Comparison of ENCODE assay signal across 8 mouse cellular contexts in the genomic region with DNA sequence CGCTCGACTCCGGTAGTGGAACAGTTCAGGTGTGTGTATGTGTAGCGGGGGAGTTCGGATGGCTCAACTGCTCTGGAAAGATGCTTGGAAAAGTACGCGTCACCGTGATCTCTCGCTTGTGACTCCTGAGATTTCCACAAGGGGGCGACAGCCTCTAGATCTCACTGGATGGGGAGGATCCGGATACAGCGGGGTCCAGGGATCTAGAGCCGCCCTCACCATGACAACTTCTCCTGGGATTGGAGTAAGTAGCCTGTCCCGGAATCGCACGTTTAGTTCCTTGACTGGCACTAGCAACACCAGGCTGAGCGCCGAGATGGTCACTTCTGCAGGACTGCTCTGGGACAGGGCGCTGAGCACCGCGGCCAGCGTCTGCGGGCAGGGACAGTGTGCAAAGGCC. TPM values are rescaled to one million over a fixed set of nuclear protein-coding genes. Genes with fewer than 3 reads are reported as not detected.
DNase-seq lines count a peak whose midpoint lies in the region; ATAC-seq and TF ChIP-seq lines count a peak whose summit lies in the region.

No protein-coding gene starts in this region.

- H3K9ac ChIP-seq in forebrain, embryonic 13.5 days, result no peak overlapping the region
- H3K9ac ChIP-seq in lung, embryonic 14.5 days, result no peak overlapping the region

- 1% methylated on average over 23 of the region's 23 CpGs for WGBS in forebrain, embryonic 13.5 days
- WGBS in lung, embryonic 14.5 days, result under 1% methylated on average over 23 of the region's 23 CpGs

- peak; percentile 91 for TF ChIP-seq CTCF in lung, embryonic 14.5 days (IDR thresholded peaks at IDR 0.05; ENCODE audit: low read depth)

- DNase-seq in R1 (ENCODE audit: low read depth, low spot score), result peak; percentile 94
- peak; percentile 71 for DNase-seq in cerebellum, adult 11-12 months
- DNase-seq in heart, postnatal 14 days, result peak; percentile 81 to 88
- DNase-seq in kidney, postnatal 36 days, result peak; percentile 69 to 86
- peak; percentile 96 for DNase-seq in lung, embryonic 14.5 days
- DNase-seq in natural killer cell, adult 2 months (ENCODE audit: low spot score in 2 of 2), result no peak

- peak; percentile 39 for ATAC-seq in forebrain, embryonic 13.5 days
- peak; percentile 75 for ATAC-seq in lung, embryonic 14.5 days (ENCODE audit: insufficient read depth)
- peak; percentile 63 for ATAC-seq in neutrophil, adult 5-6 weeks (ENCODE audit: extremely low read depth, insufficient number of reproducible peaks, low FRiP score, poor library complexity, severe bottlenecking)

- intact Hi-C loops in heart, postnatal 14 days (cut with DNase I), result loop anchor here (1.0 to 2.0 kb wide), 2 partner anchors 17 to 50 kb away; a partner anchor contains a TSS

- no peaks in the 10 kb centered on the region for H3K9me3 ChIP-seq in forebrain, embryonic 13.5 days (replicated peaks)
- no peaks in the 10 kb centered on the region for H3K9me3 ChIP-seq in lung, embryonic 14.5 days (ENCODE audit: low read depth, low read length)

- peak overlapping the region; percentile 27 for H3K4me3 ChIP-seq in forebrain, embryonic 13.5 days
- H3K4me3 ChIP-seq in lung, embryonic 14.5 days (ENCODE audit: low read depth, low read length), result peak overlapping the region; percentile 27

- no peaks in the 10 kb centered on the region for H3K36me3 ChIP-seq in forebrain, embryonic 13.5 days (ENCODE audit: poor library complexity, severe bottlenecking)
- H3K36me3 ChIP-seq in lung, embryonic 14.5 days (ENCODE audit: insufficient read depth), result 0 out of 2 replicates have a peak, but pooled peaks cover 4% of the 10 kb centered on the region

- H3K4me1 ChIP-seq in forebrain, embryonic 13.5 days, result peaks cover 27% of the 10 kb centered on the region
- H3K4me1 ChIP-seq in lung, embryonic 14.5 days (ENCODE audit: insufficient read depth), result peaks cover 9% of the 10 kb centered on the region

- no peak overlapping the region for H3K27ac ChIP-seq in forebrain, embryonic 13.5 days
- no peak overlapping the region for H3K27ac ChIP-seq in lung, embryonic 14.5 days (ENCODE audit: low read depth)

- peak overlapping the region; percentile 54 for H3K4me2 ChIP-seq in forebrain, embryonic 13.5 days
- H3K4me2 ChIP-seq in lung, embryonic 14.5 days, result peak overlapping the region; percentile 62

- H3K27me3 ChIP-seq in forebrain, embryonic 13.5 days, result peaks cover 86% of the 10 kb centered on the region
- peaks cover 47% of the 10 kb centered on the region for H3K27me3 ChIP-seq in lung, embryonic 14.5 days (ENCODE audit: insufficient read depth, low read length)

RNA-seq across cellular contexts. Expression of a gene that starts 2.7 kb away (rescaled TPM):
- polyA plus RNA-seq in forebrain, embryonic 13.5 days (2015; fragmentation: Nextera tagmentation; extraction: Ambion mirVana), result 0.93 and 1.1 TPM in 2 replicates
- total RNA-seq in heart, postnatal 14 days (2021), result 10 to 100 TPM; 45.5 to 66.9 TPM
- polyA plus RNA-seq in lung, embryonic 14.5 days (2014; fragmentation: Nextera tagmentation; extraction: Ambion mirVana), result 0.09 and 0.27 TPM in 2 replicates
- total RNA-seq in neutrophil, adult 5-6 weeks (2017), result 2.5 and 3.0 TPM in 2 replicates

RNA-seq across cellular contexts. Expression of a gene that starts 12.2 kb away (rescaled TPM):
- polyA plus RNA-seq in forebrain, embryonic 13.5 days (2015; fragmentation: Nextera tagmentation; extraction: Ambion mirVana), result 24.3 and 25.8 TPM in 2 replicates
- 10 to 100 TPM; 17.0 to 17.9 TPM for total RNA-seq in heart, postnatal 14 days (2021)
- polyA plus RNA-seq in lung, embryonic 14.5 days (2014; fragmentation: Nextera tagmentation; extraction: Ambion mirVana), result 45.8 and 48.7 TPM in 2 replicates
- not detected in 2 replicates for total RNA-seq in neutrophil, adult 5-6 weeks (2017)

RNA-seq across cellular contexts. Expression of a gene that starts 12.7 kb away (rescaled TPM):
- 15.7 and 16.7 TPM in 2 replicates for polyA plus RNA-seq in forebrain, embryonic 13.5 days (2015; fragmentation: Nextera tagmentation; extraction: Ambion mirVana)
- 1 to 10 TPM; 2.9 to 3.8 TPM for total RNA-seq in heart, postnatal 14 days (2021)
- 2.9 and 4.4 TPM in 2 replicates for polyA plus RNA-seq in lung, embryonic 14.5 days (2014; fragmentation: Nextera tagmentation; extraction: Ambion mirVana)
- total RNA-seq in neutrophil, adult 5-6 weeks (2017), result 246 and 273 TPM in 2 replicates

RNA-seq across cellular contexts. Expression of a gene that starts 17.8 kb away (rescaled TPM):
- polyA plus RNA-seq in forebrain, embryonic 13.5 days (2015; fragmentation: Nextera tagmentation; extraction: Ambion mirVana), result 150 and 155 TPM in 2 replicates
- total RNA-seq in heart, postnatal 14 days (2021), result 10 to 100 TPM; 36.1 to 43.4 TPM
- 81.4 and 92.4 TPM in 2 replicates for polyA plus RNA-seq in lung, embryonic 14.5 days (2014; fragmentation: Nextera tagmentation; extraction: Ambion mirVana)
- 9.0 and 11.5 TPM in 2 replicates for total RNA-seq in neutrophil, adult 5-6 weeks (2017)

RNA-seq across cellular contexts. Expression of a gene that starts 33.7 kb away (rescaled TPM):
- 18.8 and 19.5 TPM in 2 replicates for polyA plus RNA-seq in forebrain, embryonic 13.5 days (2015; fragmentation: Nextera tagmentation; extraction: Ambion mirVana)
- 10 to 100 TPM; 22.8 to 23.1 TPM for total RNA-seq in heart, postnatal 14 days (2021)
- 17.8 and 21.0 TPM in 2 replicates for polyA plus RNA-seq in lung, embryonic 14.5 days (2014; fragmentation: Nextera tagmentation; extraction: Ambion mirVana)
- 36.5 and 37.1 TPM in 2 replicates for total RNA-seq in neutrophil, adult 5-6 weeks (2017)

Comparison
In these comparisons a context has a peak if more than half of its experiments do, and no peak if none do; other contexts are left out.
1. DNase-seq: peak in R1 (single experiment), cerebellum, adult 11-12 months (single experiment), heart, postnatal 14 days (2 of 2), kidney, postnatal 36 days (2 of 2) and lung, embryonic 14.5 days (single experiment); none in natural killer cell, adult 2 months (0 of 2).
2. RNA of a gene that starts 2.7 kb away (total RNA-seq): 45.5 to 66.9 TPM in heart, postnatal 14 days; 2.5 to 3.0 TPM in neutrophil, adult 5-6 weeks; every median in the first group is over 10 times any median in the second.
3. RNA of a gene that starts 12.2 kb away (total RNA-seq): 17.0 to 17.9 TPM in heart, postnatal 14 days; not detected in neutrophil, adult 5-6 weeks; every median in the first group is over 10 times any median in the second.
4. RNA of a gene that starts 12.7 kb away (total RNA-seq): 246 to 273 TPM in neutrophil, adult 5-6 weeks; 2.9 to 3.8 TPM in heart, postnatal 14 days; every median in the first group is over 10 times any median in the second.
5. Peak in every context shown above with its lines, with median percentiles within 50 percentile points of each other: ATAC-seq.